Mouse (Mus musculus): ENCODE data around the gene Rbm47. TPM values are rescaled to one million over a fixed set of nuclear protein-coding genes. Genes with fewer than 3 reads are reported as not detected.

Rbm47 gene
- polyA plus RNA-seq, 1 experiment from 2014 or later: 1.9 TPM

- Histone ChIP-seq H3K9ac (ENCODE audit: low read depth, low read length) (0 out of 2 replicates have a peak overlapping the region, but pooled peaks have one; percentile 30), H3K9me3 (replicated peaks; ENCODE audit: control insufficient read depth, low read length, poor library complexity, severe bottlenecking) (no peaks in the 10 kb centered on the region), H3K27me3 (ENCODE audit: control insufficient read depth, insufficient read depth, low read depth, low read length) (no peaks in the 10 kb centered on the region), H3K4me2 (ENCODE audit: low read length) (no peak overlapping the region), H3K4me3 (ENCODE audit: low read depth, low read length) (no peak overlapping the region), H3K27ac (ENCODE audit: low read length) (peak overlapping the region; percentile 34), H3K36me3 (ENCODE audit: control insufficient read depth, insufficient read depth, low read length) (no peaks in the 10 kb centered on the region), H3K4me1 (ENCODE audit: control insufficient read depth, insufficient read depth, low read length) (peaks cover 4% of the 10 kb centered on the region; the same call in 1 of the 2 replicates)
- 56% methylated on average over 19 of the region's 19 CpGs for WGBS
- peak; percentile 82 for ATAC-seq
Observed at GRCm38 (mm10) chr5:66062046-66062929, 110.6 kb downstream of the Rbm47 start.

- Histone ChIP-seq H3K9ac (ENCODE audit: low read depth, low read length) (no peak overlapping the region), H3K4me1 (ENCODE audit: control insufficient read depth, insufficient read depth, low read length) (peaks cover 4% of the 10 kb centered on the region; the same call in 1 of the 2 replicates), H3K4me3 (ENCODE audit: low read depth, low read length) (no peak overlapping the region), H3K9me3 (replicated peaks; ENCODE audit: control insufficient read depth, low read length, poor library complexity, severe bottlenecking) (no peaks in the 10 kb centered on the region), H3K27me3 (ENCODE audit: control insufficient read depth, insufficient read depth, low read depth, low read length) (no peaks in the 10 kb centered on the region), H3K36me3 (ENCODE audit: control insufficient read depth, insufficient read depth, low read length) (no peaks in the 10 kb centered on the region), H3K4me2 (ENCODE audit: low read length) (no peak overlapping the region), H3K27ac (ENCODE audit: low read length) (peak overlapping the region; percentile 34)
- WGBS: 58% methylated on average over 4 of the region's 4 CpGs
- ATAC-seq: peak; percentile 51; the same call in 1 of the 2 replicates
Observed at GRCm38 (mm10) chr5:66061667-66062045, 111.3 kb downstream of the Rbm47 start.

GRCm38 (mm10) chr5:66058844-66059243, 114.1 kb downstream of the Rbm47 start:
- no peaks in the 10 kb centered on the region for H3K9me3 ChIP-seq (replicated peaks; ENCODE audit: control insufficient read depth, low read length, poor library complexity, severe bottlenecking)
- H3K4me3 ChIP-seq (ENCODE audit: low read depth, low read length): no peak overlapping the region
- no peaks in the 10 kb centered on the region for H3K36me3 ChIP-seq (ENCODE audit: control insufficient read depth, insufficient read depth, low read length)
- 93% methylated on average over 5 of the region's 5 CpGs for whole genome bisulfite sequencing
- no peak overlapping the region for H3K4me2 ChIP-seq (ENCODE audit: low read length)
- peaks cover 4% of the 10 kb centered on the region; the same call in 1 of the 2 replicates for H3K4me1 ChIP-seq (ENCODE audit: control insufficient read depth, insufficient read depth, low read length)
- no peaks in the 10 kb centered on the region for H3K27me3 ChIP-seq (ENCODE audit: control insufficient read depth, insufficient read depth, low read depth, low read length)
- H3K27ac ChIP-seq (ENCODE audit: low read length): no peak overlapping the region
- no peak for ATAC-seq
- H3K9ac ChIP-seq (ENCODE audit: low read depth, low read length): no peak overlapping the region

GRCm38 (mm10) chr5:66056680-66057079, 116.2 kb downstream of the Rbm47 start:
- Histone ChIP-seq H3K4me3 (ENCODE audit: low read depth, low read length) (no peak overlapping the region), H3K27ac (ENCODE audit: low read length) (no peak overlapping the region), H3K9ac (ENCODE audit: low read depth, low read length) (no peak overlapping the region), H3K36me3 (ENCODE audit: control insufficient read depth, insufficient read depth, low read length) (no peaks in the 10 kb centered on the region), H3K9me3 (replicated peaks; ENCODE audit: control insufficient read depth, low read length, poor library complexity, severe bottlenecking) (no peaks in the 10 kb centered on the region), H3K27me3 (ENCODE audit: control insufficient read depth, insufficient read depth, low read depth, low read length) (no peaks in the 10 kb centered on the region), H3K4me1 (ENCODE audit: control insufficient read depth, insufficient read depth, low read length) (no peaks in the 10 kb centered on the region), H3K4me2 (ENCODE audit: low read length) (no peak overlapping the region)
- ATAC-seq: no peak
- 83% methylated on average over 4 of the region's 4 CpGs for WGBS

GRCm38 (mm10) chr5:66054394-66054793, 118.5 kb downstream of the Rbm47 start:
- Histone ChIP-seq H3K4me1 (ENCODE audit: control insufficient read depth, insufficient read depth, low read length) (no peaks in the 10 kb centered on the region), H3K27ac (ENCODE audit: low read length) (no peak overlapping the region), H3K4me3 (ENCODE audit: low read depth, low read length) (no peak overlapping the region), H3K9ac (ENCODE audit: low read depth, low read length) (no peak overlapping the region), H3K27me3 (ENCODE audit: control insufficient read depth, insufficient read depth, low read depth, low read length) (no peaks in the 10 kb centered on the region), H3K36me3 (ENCODE audit: control insufficient read depth, insufficient read depth, low read length) (no peaks in the 10 kb centered on the region), H3K4me2 (ENCODE audit: low read length) (no peak overlapping the region), H3K9me3 (replicated peaks; ENCODE audit: control insufficient read depth, low read length, poor library complexity, severe bottlenecking) (no peaks in the 10 kb centered on the region)
- ATAC-seq: no peak
- 65% methylated on average over 9 of the region's 9 CpGs for WGBS

- Histone ChIP-seq H3K9me3 (replicated peaks; ENCODE audit: control insufficient read depth, low read length, poor library complexity, severe bottlenecking) (no peaks in the 10 kb centered on the region), H3K4me1 (ENCODE audit: control insufficient read depth, insufficient read depth, low read length) (no peaks in the 10 kb centered on the region), H3K27me3 (ENCODE audit: control insufficient read depth, insufficient read depth, low read depth, low read length) (no peaks in the 10 kb centered on the region), H3K36me3 (ENCODE audit: control insufficient read depth, insufficient read depth, low read length) (no peaks in the 10 kb centered on the region), H3K27ac (ENCODE audit: low read length) (no peak overlapping the region), H3K9ac (ENCODE audit: low read depth, low read length) (no peak overlapping the region), H3K4me3 (ENCODE audit: low read depth, low read length) (no peak overlapping the region), H3K4me2 (ENCODE audit: low read length) (no peak overlapping the region)
- no peak for ATAC-seq
- WGBS: 90% methylated on average over 20 of the region's 20 CpGs
Observed at GRCm38 (mm10) chr5:66052777-66053548, 120.0 kb downstream of the Rbm47 start.

- H3K9ac ChIP-seq (ENCODE audit: low read depth, low read length): no peak overlapping the region
Observed at GRCm38 (mm10) chr5:66050841-66051240, 122.1 kb downstream of the Rbm47 start.

GRCm38 (mm10) chr5:66046356-66046755, 126.6 kb downstream of the Rbm47 start:
- no peaks in the 10 kb centered on the region for H3K4me1 ChIP-seq (ENCODE audit: control insufficient read depth, insufficient read depth, low read length)
- H3K9me3 ChIP-seq (replicated peaks; ENCODE audit: control insufficient read depth, low read length, poor library complexity, severe bottlenecking): no peaks in the 10 kb centered on the region
- 93% methylated on average over 3 of the region's 3 CpGs for WGBS
- H3K36me3 ChIP-seq (ENCODE audit: control insufficient read depth, insufficient read depth, low read length): no peaks in the 10 kb centered on the region
- no peaks in the 10 kb centered on the region for H3K27me3 ChIP-seq (ENCODE audit: control insufficient read depth, insufficient read depth, low read depth, low read length)
- no peak for ATAC-seq
- H3K4me2 ChIP-seq (ENCODE audit: low read length): no peak overlapping the region
- no peak overlapping the region for H3K27ac ChIP-seq (ENCODE audit: low read length)
- no peak overlapping the region for H3K4me3 ChIP-seq (ENCODE audit: low read depth, low read length)
- H3K9ac ChIP-seq (ENCODE audit: low read depth, low read length): no peak overlapping the region

More at GRCm38 (mm10) chr5:66050841-66051240, 122.1 kb downstream of the Rbm47 start:
- H3K27me3 ChIP-seq (ENCODE audit: control insufficient read depth, insufficient read depth, low read depth, low read length): no peaks in the 10 kb centered on the region
- no peak for ATAC-seq
- H3K27ac ChIP-seq (ENCODE audit: low read length): no peak overlapping the region
- WGBS: 78% methylated on average over 5 of the region's 5 CpGs
- H3K4me1 ChIP-seq (ENCODE audit: control insufficient read depth, insufficient read depth, low read length): no peaks in the 10 kb centered on the region
- H3K36me3 ChIP-seq (ENCODE audit: control insufficient read depth, insufficient read depth, low read length): no peaks in the 10 kb centered on the region
- H3K4me2 ChIP-seq (ENCODE audit: low read length): no peak overlapping the region
- no peak overlapping the region for H3K4me3 ChIP-seq (ENCODE audit: low read depth, low read length)
- no peaks in the 10 kb centered on the region for H3K9me3 ChIP-seq (replicated peaks; ENCODE audit: control insufficient read depth, low read length, poor library complexity, severe bottlenecking)

- Histone ChIP-seq H3K9ac (ENCODE audit: low read depth, low read length) (no peak overlapping the region), H3K36me3 (ENCODE audit: control insufficient read depth, insufficient read depth, low read length) (no peaks in the 10 kb centered on the region), H3K4me2 (ENCODE audit: low read length) (no peak overlapping the region), H3K4me3 (ENCODE audit: low read depth, low read length) (no peak overlapping the region), H3K4me1 (ENCODE audit: control insufficient read depth, insufficient read depth, low read length) (no peaks in the 10 kb centered on the region), H3K9me3 (replicated peaks; ENCODE audit: control insufficient read depth, low read length, poor library complexity, severe bottlenecking) (no peaks in the 10 kb centered on the region), H3K27me3 (ENCODE audit: control insufficient read depth, insufficient read depth, low read depth, low read length) (no peaks in the 10 kb centered on the region), H3K27ac (ENCODE audit: low read length) (no peak overlapping the region)
- WGBS: 90% methylated on average over 3 of the region's 3 CpGs
- no peak for ATAC-seq
Observed at GRCm38 (mm10) chr5:66043897-66044296, 129.0 kb downstream of the Rbm47 start.
